Mouse (Mus musculus) midbrain, embryonic 14.5 days (tissue): ENCODE results near the gene Banp. TPM values are rescaled to one million over a fixed set of nuclear protein-coding genes. Genes with fewer than 3 reads are reported as not detected.

Experiments used
- ATAC-seq: fragments of 200-750 bp; cut with Nextera tagmentation; 2 replicates; pipeline ENCODE4 v1.8.0; 2017; ENCODE audit warnings: moderate number of reproducible peaks, moderate library complexity; ENCODE audit not compliant: low FRiP score, low TSS enrichment
- DNase-seq: peaks from one replicate; pipeline ENCODE4 v3.0.0-alpha.2; 2015
- H3K27ac ChIP-seq: fragments of 300-500 bp; sonication (generic); replicated peaks from 2 replicates; pipeline ENCODE4 v1.5.1; 2014; ENCODE audit warnings: mild to moderate bottlenecking, low read depth, low read length, moderate library complexity
- H3K27me3 ChIP-seq: fragments of 300-500 bp; sonication (generic); 2 replicates; pipeline ENCODE4 v1.6.1; 2014; ENCODE audit warnings: low read length, control low read depth, mixed read lengths; ENCODE audit not compliant: control insufficient read depth, insufficient read depth
- H3K36me3 ChIP-seq: fragments of 300-500 bp; sonication (generic); 2 replicates; pipeline ENCODE4 v1.6.1; 2014; ENCODE audit warnings: low read length, control low read depth; ENCODE audit not compliant: control insufficient read depth, insufficient read depth
- H3K4me1 ChIP-seq: fragments of 300-500 bp; sonication (generic); 2 replicates; pipeline ENCODE4 v1.6.1; 2014; ENCODE audit warnings: mild to moderate bottlenecking, antibody characterized with exemption, low read length, control low read depth; ENCODE audit not compliant: control insufficient read depth, insufficient read depth
- H3K4me2 ChIP-seq: fragments of 300-500 bp; sonication (generic); 2 replicates; pipeline ENCODE4 v1.6.1; 2014; ENCODE audit warnings: mild to moderate bottlenecking, low read length, moderate library complexity
- H3K4me3 ChIP-seq: fragments of 300-500 bp; sonication (generic); replicated peaks from 2 replicates; pipeline ENCODE4 v1.5.1; 2014; ENCODE audit warnings: low read depth, low read length
- H3K9ac ChIP-seq: fragments of 300-500 bp; sonication (generic); replicated peaks from 2 replicates; pipeline ENCODE4 v1.6.1; 2014; ENCODE audit warnings: mild to moderate bottlenecking, low read length, moderate library complexity
- H3K9me3 ChIP-seq: fragments of 300-500 bp; sonication (generic); 2 replicates; pipeline ENCODE4 v1.6.1; 2016; ENCODE audit warnings: low read length, control low read depth, mixed read lengths; ENCODE audit not compliant: control insufficient read depth
- WGBS: fragments of 180-500 bp; shearing (Covaris S2); extraction: QIAGEN DNeasy Blood & Tissue Kit; methylation state at CpG from one replicate; pipeline ENCODE4 v1.1.7; 2014; 5-methylcytosine and 5-hydroxymethylcytosine counted together
- polyA plus RNA-seq: library from polyadenylated mRNA; unstranded; fragments of >200 nt; fragmentation: Nextera tagmentation; extraction: Ambion mirVana; gene quantifications from 2 replicates; pipeline ENCODE4 v1.2.1, GENCODE M21; 2014

Gene Banp
- polyA plus RNA-seq, 1 experiment from 2014 or later, result 47.7 TPM

DNA sequence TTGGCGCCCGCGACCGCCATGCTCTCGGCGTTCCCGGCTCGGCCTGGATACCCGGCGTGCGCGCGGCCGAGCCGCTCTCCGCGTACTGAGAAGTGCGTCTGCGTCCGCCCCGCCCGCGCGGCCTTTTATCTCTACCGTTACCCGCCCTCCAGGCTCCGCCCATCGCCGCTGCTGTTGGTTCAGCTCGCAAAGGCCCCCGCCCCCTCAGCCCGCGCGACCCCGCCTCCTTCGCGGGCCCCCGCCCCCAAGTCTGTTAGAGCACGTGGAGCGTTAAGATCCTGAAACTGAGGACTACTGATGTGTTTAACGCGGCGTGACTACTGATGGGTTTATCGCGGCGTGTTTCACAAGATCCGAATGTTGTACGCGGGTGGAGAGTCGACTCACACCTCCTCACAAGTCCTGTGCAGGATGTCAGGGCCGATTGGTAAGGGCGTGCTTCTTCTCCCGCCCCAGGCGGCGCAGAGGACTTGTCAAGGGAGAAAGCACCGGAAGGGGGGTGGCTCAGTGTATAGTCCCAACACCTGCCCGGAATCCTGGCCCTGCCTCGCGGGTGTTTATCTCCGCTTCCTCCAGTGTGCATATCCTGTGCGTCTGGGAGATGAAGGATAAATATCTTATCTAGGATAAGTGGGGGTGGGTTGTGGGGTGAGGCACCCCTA is 41.8 kb upstream of the Banp start, which contains the start of gene Slc7a5:
Gene Slc7a5, minus strand, starts transcription at position 108 of the 662 bp plus-strand sequence.
- peak; percentile 92 for ATAC-seq
- no peaks in the 10 kb centered on the region for H3K36me3 ChIP-seq
- peak within 1 kb of the TSS; percentile 69 for H3K9ac ChIP-seq
- peaks cover 19% of the 10 kb centered on the region for H3K4me1 ChIP-seq
- DNase-seq, result peak; percentile 99
- no peaks in the 10 kb centered on the region for H3K9me3 ChIP-seq
- H3K27me3 ChIP-seq, result 0 out of 2 replicates have a peak, but pooled peaks cover 4% of the 10 kb centered on the region
- peak within 1 kb of the TSS; percentile 99 for H3K4me2 ChIP-seq
- peak within 1 kb of the TSS; percentile 56 for H3K27ac ChIP-seq
- H3K4me3 ChIP-seq, result peak within 1 kb of the TSS; percentile 63
- WGBS, result under 1% methylated on average over 61 of the region's 61 CpGs

DNA sequence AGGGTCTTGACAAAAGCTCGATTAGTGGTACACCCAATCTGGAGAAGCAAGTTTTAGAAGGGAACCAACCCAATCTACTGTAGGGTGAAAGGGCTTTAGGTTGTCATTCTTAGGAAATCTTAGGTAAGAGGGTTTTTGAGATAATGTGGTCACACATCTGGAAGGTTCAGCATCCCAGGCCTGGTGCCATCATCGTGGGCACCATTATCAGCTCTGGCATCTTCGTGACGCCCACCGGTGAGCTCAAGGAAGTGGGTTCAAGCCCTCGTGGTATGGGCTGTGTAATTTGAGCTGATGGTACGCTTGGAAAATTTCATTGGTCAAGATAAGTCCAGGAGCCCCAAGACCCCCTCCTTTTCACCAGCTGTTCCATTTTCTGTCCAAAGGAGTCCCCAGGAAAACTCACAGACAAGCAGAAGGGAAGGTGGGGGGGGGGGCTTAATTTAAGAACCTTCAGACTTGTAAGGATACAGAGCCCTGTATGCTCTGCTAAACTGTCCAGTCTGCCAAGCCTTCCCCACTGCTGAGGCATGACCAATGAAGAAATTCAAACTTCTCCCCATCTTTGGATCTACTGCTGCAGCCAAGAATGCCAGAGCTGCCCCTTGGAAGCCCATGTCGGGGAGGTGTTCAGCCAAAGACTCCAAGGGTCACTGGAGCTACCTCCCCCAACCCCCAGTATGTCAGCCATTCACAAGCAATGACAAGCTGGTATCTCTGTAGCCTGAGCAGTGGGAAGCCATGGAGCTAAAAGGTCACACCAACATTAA is 41.0 kb upstream of the Banp start:
- no peak for ATAC-seq
- Histone ChIP-seq H3K36me3 (no peaks in the 10 kb centered on the region), H3K4me2 (peak overlapping the region; percentile 99; the same call in 1 of the 2 replicates), H3K9ac (no peak overlapping the region), H3K4me3 (no peak overlapping the region; the same call in 1 of the 2 replicates), H3K27ac (no peak overlapping the region), H3K9me3 (no peaks in the 10 kb centered on the region), H3K4me1 (peaks cover 19% of the 10 kb centered on the region), H3K27me3 (0 out of 2 replicates have a peak, but pooled peaks cover 4% of the 10 kb centered on the region)
- 64% methylated on average over 8 of the region's 8 CpGs for WGBS
- DNase-seq, result no peak

DNA sequence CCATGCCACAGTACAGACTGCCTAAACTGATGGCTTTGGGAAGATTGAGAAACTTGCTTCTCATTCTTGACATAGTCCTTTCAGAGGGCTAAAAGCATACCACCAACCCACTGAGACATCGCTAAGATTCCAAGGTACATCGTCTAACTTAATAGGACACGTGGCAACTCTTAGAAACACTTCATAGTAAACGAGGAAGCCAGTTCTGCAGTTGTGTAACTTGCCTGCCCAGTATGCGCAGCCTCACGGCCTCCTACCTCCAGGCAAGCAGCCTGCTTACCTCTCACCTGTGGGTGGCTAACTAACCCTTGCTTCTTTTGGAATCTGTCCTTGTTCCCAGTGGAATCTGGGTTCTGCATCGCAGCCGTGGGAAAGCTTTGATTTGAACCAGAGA is 40.4 kb upstream of the Banp start:
- H3K9me3 ChIP-seq, result no peaks in the 10 kb centered on the region
- ATAC-seq (no peak), DNase-seq (no peak)
- no peak overlapping the region for H3K27ac ChIP-seq
- H3K4me1 ChIP-seq, result peaks cover 19% of the 10 kb centered on the region
- WGBS, result 75% methylated on average over 8 of the region's 8 CpGs
- H3K4me2 ChIP-seq, result 0 out of 2 replicates have a peak overlapping the region, but pooled peaks have one; percentile 17
- H3K9ac ChIP-seq, result no peak overlapping the region
- 0 out of 2 replicates have a peak, but pooled peaks cover 4% of the 10 kb centered on the region for H3K27me3 ChIP-seq
- H3K36me3 ChIP-seq, result no peaks in the 10 kb centered on the region
- no peak overlapping the region for H3K4me3 ChIP-seq

DNA sequence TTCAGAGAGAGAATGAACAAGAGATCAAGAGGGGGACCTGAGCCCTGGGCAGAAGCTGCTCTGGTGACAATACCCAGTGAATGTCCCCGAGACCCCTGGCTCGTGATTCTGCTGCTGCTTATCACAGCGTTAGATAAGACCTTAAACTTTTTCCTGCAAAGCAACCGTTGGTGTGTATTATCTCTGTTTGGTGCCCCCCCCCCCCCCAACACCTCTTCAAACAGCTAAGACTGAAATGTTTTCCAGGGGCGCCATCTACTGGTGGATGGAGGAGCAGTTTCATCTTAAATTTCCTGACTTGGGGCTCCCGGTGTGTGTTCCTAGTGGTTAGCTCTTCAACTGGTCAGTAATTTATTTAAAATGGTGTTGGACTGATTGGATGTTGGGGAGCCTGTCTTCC is 39.9 kb upstream of the Banp start:
- 0 out of 2 replicates have a peak overlapping the region, but pooled peaks have one; percentile 17 for H3K4me2 ChIP-seq
- DNase-seq (peak; percentile 86), ATAC-seq (no peak)
- 0 out of 2 replicates have a peak, but pooled peaks cover 4% of the 10 kb centered on the region for H3K27me3 ChIP-seq
- 6% methylated on average over 6 of the region's 6 CpGs for WGBS
- H3K4me3 ChIP-seq, result no peak overlapping the region
- H3K27ac ChIP-seq, result no peak overlapping the region
- peaks cover 19% of the 10 kb centered on the region for H3K4me1 ChIP-seq
- H3K9ac ChIP-seq, result no peak overlapping the region
- no peaks in the 10 kb centered on the region for H3K9me3 ChIP-seq
- H3K36me3 ChIP-seq, result no peaks in the 10 kb centered on the region

DNA sequence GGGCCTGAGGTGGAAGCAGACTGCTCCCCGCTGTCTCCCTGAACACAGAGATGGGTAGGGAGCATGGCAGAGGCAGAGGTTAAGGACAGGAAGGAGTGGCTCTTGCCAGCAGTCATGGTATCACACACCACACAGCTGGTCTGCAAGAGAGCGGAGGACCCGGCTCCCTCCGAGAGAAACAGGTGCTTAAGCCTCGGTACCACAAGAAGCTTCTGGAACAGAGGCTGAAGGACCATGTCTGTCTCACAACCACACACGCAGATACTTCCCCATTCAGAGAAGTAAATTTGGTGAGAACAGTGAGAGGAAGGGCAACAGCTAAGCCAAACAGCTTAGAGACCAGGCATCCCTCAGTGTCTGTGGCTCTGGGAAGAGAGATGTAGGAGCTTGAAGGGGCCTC is 38.1 kb upstream of the Banp start:
- 92% methylated on average over 6 of the region's 6 CpGs for WGBS
- Histone ChIP-seq H3K36me3 (no peaks in the 10 kb centered on the region), H3K27me3 (no peaks in the 10 kb centered on the region), H3K9ac (no peak overlapping the region), H3K4me3 (no peak overlapping the region), H3K4me1 (peaks cover 8% of the 10 kb centered on the region), H3K4me2 (no peak overlapping the region), H3K9me3 (no peaks in the 10 kb centered on the region), H3K27ac (no peak overlapping the region)
- ATAC-seq, result no peak
- DNase-seq, result no peak

- Histone ChIP-seq H3K4me3 (no peak overlapping the region), H3K27me3 (no peaks in the 10 kb centered on the region), H3K9me3 (no peaks in the 10 kb centered on the region), H3K4me2 (no peak overlapping the region), H3K27ac (no peak overlapping the region), H3K4me1 (peaks cover 3% of the 10 kb centered on the region; the same call in 1 of the 2 replicates), H3K9ac (no peak overlapping the region), H3K36me3 (no peaks in the 10 kb centered on the region)
- ATAC-seq (no peak), DNase-seq (no peak)
- 68% methylated on average over 7 of the region's 7 CpGs for WGBS
Observed at GRCm38 (mm10) chr8:121911987-121912386, 37.6 kb upstream of the Banp start.

GRCm38 (mm10) chr8:121912831-121913230 is 36.7 kb upstream of the Banp start:
- Histone ChIP-seq H3K4me1 (peaks cover 3% of the 10 kb centered on the region; the same call in 1 of the 2 replicates), H3K9me3 (no peaks in the 10 kb centered on the region), H3K9ac (no peak overlapping the region), H3K27me3 (no peaks in the 10 kb centered on the region), H3K27ac (no peak overlapping the region), H3K36me3 (no peaks in the 10 kb centered on the region), H3K4me2 (no peak overlapping the region), H3K4me3 (no peak overlapping the region)
- DNase-seq, result no peak
- 79% methylated on average over 3 of the region's 3 CpGs for WGBS
- no peak for ATAC-seq

GRCm38 (mm10) chr8:121913378-121913777 is 36.2 kb upstream of the Banp start:
- WGBS, result 84% methylated on average over 8 of the region's 8 CpGs
- DNase-seq (no peak), ATAC-seq (no peak)
- Histone ChIP-seq H3K27me3 (no peaks in the 10 kb centered on the region), H3K9ac (no peak overlapping the region), H3K36me3 (no peaks in the 10 kb centered on the region), H3K9me3 (no peaks in the 10 kb centered on the region), H3K4me1 (no peaks in the 10 kb centered on the region), H3K4me2 (no peak overlapping the region), H3K27ac (no peak overlapping the region), H3K4me3 (no peak overlapping the region)
